Mouse (Mus musculus) cerebellum, adult 8-10 months (tissue): Measurements from ENCODE around the gene Ubl4b.
A peak's percentile ranks its signal among the peaks of the same experiment; 100 is the strongest.

Source experiments
- DNase-seq: peaks from one replicate; pipeline ENCODE4 v3.0.0; 2022

Gene Ubl4b

GRCm38 (mm10) chr3:107565331-107565730 lies 10.5 kb upstream of the Ubl4b start:
- DNase-seq, result no peak

DNA sequence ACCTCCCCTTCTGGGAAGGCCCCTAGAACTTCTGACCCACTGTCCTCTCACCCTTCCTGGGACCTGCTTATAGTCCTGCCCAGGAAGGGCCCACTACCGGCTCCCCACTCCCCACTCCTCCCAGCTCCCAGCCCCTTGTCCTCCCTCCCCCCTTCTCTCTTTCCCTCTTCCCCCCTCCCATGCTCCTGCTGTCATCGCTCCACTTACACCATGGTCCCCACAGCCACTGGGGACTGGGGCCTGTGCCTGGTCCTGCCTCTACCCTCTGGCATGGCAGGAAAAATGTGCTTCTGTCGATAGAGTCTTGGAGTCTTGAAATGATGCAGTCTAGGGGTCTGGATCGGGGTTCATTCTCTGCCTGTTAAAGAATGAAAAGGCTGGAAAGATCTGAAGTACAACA lies 9.0 kb upstream of the Ubl4b start:
- DNase-seq, result no peak

DNA sequence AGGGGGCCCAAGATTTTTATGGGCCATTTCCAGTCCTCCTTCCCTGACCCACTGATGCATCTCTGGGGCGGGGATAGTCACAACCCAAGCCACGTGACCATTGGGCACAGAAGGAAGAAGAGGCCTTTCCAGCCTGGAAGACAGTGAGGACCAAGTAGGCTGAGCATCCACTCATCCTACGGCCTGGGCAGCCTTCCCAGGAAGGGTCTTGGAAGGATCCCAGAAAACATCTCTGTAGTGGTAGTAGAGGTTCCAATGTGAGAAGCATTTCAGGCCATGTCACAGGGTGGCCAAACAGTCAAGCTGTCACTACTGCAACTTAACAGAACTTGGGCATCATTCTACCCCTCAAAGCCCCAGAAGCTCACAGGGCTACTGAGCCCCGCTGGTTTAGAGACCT lies 7.7 kb upstream of the Ubl4b start:
- DNase-seq, result no peak

DNA sequence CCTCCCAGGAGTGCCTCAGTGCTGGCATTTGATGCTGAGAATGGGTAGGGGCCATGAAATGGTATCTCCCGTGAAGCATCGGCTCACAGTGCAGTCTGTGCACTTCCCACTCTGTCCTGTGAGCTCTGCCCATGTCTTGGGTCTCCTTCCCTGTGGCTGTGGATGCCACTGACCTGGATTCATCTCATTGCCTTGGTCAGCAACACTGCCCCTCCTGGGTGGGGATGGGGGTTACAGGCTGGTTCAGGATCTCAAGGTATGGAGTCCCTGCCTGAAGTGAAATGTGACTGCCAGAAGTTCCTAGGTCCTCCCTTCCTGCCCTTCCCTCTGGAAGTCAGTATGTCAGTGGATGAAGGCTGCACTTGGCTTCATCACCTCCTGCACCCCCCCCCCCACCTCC lies 7.2 kb upstream of the Ubl4b start:
- no peak for DNase-seq

DNA sequence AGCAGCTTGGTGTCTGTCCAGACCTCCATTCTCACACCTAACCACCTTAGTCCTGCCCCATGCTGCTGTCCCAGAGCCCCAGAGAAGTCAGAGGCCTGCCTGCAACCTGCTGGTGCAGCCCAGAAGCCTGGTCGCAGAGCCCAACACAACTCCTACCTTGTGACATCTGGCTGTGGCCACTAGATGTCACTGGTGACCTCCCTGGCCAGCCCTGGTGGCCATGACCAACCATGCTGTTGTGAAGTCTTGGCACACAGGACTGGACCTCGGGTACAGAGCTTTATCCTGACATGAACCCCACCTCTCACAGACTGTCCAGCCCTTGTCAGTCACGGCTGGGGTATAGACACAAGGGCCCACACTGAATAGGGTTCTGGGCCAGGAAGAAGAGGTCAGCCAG lies 4.3 kb upstream of the Ubl4b start:
- peak; percentile 71 for DNase-seq

DNA sequence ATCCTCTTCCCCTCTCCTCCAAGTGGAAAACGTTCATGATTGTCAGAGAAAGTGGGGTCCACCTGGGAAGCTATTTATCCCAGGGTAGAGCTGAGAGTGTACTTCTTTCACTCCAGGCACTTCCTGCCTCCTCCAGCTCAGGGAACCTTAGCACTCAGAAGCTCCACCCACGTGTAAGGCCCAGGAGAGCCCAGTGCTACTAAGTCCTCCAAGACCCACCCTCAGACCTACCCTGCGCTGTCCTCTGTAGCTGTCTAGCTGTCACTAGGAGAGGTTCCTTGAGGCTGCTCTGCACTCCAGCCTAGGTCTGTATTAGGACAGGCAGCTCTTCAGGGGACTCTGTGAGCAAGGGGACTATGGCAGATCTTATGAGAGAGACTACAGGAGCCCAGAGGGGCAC lies 3.9 kb upstream of the Ubl4b start:
- no peak for DNase-seq

DNA sequence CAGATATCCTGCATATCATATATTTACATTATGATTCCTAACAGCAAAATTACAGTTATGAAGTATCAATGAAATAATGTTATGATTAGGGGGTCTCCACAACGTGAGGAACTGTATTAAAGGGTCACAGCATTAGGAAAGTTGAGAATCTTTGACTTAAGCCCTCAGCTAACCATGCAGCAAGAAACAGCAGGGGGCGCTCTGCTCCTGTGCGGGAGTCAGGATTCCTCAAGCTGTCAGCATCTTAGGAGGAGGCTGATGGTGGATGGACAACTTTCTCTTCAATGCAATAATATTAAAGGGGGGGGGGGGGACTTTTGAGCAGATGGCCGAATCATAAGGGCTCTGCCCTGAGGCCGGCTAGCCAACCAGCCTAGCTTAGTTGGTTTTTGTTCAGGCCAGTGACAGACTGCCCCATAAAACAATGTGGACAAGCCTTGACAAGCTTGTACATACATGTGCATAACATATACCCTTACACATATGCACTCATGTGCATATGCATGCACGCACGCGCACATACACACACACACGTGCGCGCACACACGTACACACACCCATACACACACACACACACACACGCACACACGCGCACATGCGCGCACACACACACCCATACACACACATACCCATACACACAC lies 4.3 kb downstream of the Ubl4b start:
- peak; percentile 74 for DNase-seq

GRCm38 (mm10) chr3:107546956-107547355 lies 7.9 kb downstream of the Ubl4b start:
- DNase-seq, result peak; percentile 77

DNA sequence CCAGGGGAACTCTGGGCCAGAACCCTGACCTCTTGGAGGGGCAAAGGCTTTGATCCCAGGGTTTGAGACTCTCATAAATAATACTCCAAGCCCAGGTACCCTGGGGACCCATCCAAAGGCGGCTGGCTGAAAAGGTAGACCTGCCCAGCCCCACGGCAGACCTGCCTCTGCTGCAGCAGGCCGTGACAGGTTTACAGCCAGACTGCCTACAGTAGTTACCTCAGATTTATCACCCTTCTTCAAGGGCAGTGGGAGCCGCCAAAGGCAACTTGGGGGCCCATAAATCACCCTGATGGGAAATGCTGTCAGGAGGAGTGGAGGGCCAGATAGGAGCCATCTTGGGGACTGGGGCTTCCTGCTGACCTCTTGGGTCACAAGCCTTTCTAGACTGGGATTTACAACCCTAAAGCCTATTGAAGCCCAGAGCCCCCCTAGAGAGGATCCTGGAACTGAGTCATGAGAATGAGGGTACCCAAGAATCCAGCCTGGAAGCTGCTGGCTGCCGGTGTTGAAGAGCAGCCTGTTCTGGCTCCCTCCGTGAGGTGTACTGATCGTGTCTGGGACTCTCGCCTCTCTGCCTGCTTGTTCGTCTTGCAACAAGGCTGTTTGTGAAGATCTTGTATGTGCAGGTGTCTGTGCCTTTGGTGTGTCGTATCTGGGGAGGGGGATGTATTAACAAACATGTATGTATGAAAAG lies 9.0 kb downstream of the Ubl4b start:
- DNase-seq, result no peak

DNA sequence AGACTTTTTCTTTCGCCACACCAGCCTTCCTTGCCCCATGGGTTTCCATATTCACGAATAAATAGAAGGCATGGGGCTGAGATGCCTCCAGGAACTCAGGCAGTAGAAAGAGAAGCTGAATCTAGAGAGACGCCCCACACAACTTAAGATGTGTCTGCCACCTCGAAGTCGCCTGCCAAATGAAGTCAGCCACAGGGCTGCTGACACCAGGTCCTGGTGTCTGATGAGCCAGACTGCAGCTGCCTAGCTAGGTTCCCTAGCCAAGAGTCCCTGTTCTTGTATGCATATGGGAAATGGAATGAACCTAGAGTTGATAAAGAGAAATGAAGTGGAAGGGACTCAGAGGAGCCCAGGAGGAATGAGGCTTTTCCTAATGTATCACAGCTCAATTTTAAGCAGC lies 9.6 kb downstream of the Ubl4b start:
- DNase-seq, result no peak

DNA sequence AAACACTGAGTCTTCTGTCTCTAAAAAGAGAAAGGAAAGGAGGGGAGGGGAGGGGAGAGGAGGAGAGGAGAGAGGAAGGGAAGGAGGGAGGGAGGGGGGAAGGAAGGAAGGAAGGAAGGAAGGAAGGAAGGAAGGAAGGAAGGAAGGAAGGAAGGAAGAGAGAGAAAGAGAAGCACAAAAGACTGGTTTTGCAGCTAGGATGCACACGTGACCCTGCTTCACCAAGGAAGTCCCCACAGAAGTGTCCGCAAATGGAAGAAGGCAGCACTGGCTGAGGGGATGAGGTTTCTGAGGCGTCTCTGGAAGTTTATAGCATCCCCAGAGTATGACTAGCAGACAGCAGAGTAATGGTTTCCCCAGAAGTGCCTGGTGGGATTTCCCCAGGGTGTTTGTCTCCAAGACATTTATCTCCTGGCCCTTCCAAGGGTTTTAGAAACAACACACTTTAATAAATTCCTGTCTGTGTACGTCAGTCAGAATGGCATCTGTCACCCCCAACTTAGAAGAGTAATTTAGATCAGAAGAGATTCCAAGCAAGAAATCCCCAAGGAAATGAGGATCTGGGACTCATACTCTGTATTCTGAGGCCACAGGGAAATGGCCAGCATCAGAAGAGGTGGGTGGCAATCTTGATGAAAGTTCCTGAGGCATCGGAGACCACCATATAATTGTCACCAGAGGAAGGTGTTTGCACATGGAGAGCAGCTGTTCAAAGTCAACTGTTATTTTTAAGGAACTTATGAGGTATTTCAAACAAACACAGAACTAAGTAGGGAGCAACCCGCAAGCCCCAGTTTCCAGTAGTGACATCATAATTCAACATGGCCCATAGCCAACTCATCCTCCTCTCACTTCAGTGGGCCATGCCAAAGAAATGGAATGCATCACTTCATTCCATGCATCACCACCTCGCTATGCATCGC lies 11.5 kb downstream of the Ubl4b start:
- no peak for DNase-seq

GRCm38 (mm10) chr3:107542584-107542983 lies 12.3 kb downstream of the Ubl4b start:
- DNase-seq, result no peak

DNA sequence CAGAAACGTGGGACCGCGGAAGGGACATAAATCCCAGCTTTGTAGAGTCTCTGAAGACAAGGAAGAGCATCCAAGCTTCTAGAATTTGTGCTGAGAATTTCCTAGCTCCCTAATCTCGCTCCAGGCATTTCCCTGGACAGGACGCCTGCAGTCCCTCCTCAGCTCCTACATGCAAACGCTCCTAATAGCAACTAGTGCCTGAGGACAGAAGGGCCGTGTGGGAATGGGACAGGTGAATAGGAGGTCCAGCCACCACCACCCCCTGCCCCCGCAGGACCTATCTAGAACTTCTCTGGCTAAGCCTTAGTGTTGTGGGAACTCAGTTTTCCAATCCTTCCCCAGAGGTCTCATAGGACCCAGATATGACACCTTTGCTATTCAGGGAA lies 17.4 kb downstream of the Ubl4b start:
- DNase-seq, result no peak

DNA sequence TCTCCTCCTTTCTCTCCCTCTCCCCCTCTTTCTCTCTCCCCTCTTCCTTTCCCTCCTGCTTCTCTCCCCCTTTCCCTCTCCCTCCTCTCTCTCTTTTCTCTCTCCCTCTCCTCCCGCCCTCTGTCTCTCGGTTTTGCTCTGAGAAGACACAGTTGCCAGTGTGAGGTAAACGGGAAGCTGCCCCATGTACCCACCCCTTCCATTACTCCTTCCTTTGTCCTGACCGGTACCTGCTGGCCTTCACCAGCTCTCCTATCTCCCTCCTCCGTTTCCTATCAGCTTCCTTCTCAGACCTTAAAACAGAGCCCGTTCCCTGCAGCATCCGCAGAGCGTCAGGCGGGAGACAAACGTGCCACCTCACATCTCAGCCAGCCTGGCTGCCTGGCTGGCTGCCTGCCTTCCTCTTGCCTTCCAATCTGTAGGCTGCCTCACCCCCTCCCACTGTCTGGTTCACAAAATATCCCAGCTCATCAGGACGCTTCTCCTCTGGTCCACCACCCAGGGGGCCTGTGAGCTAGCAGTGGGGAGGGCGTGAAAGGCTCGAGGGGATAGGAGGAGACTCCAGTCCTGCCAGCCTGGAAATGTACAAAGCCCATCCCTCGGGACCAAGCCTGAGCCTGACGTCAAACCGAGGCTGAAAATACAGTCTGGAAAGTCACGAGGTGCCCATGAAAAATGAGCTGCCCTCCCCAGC lies 17.9 kb downstream of the Ubl4b start:
- DNase-seq, result peak; percentile 79

DNA sequence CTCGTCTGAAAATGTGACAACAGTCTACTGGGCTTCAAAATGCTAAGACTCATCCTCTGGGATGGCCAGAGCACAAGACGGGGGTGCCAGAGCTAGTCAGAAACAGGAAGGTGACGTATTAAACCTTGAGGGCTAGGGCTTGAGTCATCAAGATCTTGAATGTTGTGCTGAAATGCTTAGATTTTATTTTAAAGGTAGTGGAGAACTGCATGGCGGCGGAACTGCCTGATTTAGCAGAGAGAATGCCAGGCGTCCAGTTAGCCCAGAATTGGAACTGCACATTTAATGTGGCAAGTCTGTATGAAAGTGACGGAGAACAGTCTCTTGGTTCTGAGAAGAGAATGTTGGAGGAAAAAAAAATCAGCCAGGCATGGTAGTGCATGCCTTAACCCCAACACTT lies 19.9 kb downstream of the Ubl4b start:
- DNase-seq, result no peak

DNA sequence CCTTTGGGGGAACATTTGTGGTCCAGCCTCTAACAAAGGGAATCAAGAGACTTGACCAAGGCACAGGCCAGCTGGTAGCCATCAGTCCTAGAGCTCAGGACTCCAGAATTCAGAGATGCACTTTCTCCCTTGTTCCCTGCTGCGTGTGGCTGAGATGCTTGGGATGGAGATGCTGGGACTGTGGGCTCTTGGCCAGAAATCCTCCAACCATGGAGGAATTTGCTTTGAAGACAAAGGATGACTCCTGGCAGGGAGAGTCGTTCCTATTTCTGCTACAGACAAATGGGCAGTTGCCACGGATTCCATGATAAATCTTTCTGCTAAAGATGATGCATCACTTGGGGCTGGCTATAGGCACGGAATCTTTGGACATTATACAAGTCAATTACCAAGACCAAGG lies 21.3 kb downstream of the Ubl4b start:
- peak; percentile 48 for DNase-seq

GRCm38 (mm10) chr3:107530581-107530980 lies 24.3 kb downstream of the Ubl4b start:
- no peak for DNase-seq

DNA sequence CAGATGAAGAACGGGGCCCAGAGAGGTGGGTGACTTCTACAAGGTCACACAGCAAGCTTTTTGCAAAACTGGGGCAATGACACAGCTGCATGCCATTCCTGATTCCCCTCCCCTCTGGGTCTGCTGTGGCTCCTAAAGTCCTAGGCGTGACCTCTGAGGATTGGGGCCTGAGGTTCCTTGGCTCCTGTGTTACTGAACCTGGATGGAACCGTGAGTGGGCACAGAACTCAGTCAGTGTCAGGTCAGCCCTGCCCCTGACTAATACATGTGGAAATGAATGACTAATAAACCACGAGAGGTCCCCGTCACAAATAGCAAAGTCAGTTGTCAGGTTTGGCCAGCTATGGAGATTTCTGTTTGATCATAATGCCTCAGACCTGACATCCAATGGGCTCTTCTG lies 25.7 kb downstream of the Ubl4b start:
- no peak for DNase-seq

DNA sequence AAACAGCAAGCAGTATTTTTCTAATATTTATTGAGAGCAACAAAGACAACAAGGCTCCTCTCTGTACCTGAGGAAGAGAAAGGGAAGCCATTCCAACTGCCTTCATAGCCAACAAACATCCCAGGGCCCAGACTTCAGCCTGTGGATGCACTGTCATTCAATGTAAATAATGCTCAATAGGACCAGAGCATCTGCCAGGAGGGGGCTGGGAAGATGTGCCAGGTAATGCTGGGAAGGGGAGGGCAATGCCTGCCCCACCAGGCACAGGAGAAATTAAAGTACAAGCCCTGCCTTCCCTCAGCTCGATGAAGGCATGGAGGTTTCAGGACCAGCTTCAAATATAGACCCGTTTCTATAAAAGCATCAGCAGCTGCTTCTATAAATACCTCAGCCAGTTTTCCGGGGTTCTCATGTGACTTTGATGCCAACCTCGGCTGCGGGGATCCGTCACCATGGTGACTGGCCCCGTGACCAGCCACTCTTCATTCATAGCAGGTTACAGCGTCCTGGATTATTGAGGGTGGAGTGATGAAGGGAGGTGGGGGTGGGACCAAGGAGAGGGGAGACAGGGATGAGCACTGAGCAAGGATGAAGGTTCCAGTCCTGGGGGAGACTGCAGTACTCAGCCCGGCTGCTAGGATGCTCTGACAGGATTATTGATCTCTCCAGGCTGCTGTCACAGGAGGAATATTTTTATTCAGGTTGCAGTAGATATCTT lies 26.3 kb downstream of the Ubl4b start:
- DNase-seq, result peak; percentile 63

DNA sequence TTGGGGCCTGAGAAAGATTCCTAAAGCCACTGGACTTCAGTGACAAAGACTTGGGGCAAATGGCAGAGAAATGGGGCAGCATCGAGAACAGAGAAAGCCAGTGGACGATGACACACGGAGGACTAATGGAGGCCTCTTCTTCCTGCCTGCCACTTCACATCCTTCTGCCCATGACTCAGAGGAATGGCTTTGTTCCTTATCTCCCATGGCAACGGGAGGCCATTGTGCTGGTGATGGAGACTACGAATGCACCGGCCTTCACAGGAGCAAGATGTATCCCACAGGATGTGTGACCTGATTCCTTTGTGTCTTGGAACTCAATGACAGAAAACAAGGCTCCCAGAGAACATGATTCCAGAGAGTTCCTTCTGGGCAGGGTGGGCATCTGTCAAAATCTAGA lies 30.3 kb downstream of the Ubl4b start:
- no peak for DNase-seq

- no peak for DNase-seq
Observed at GRCm38 (mm10) chr3:107520931-107521330, 33.9 kb downstream of the Ubl4b start.

GRCm38 (mm10) chr3:107517631-107518108 lies 37.2 kb downstream of the Ubl4b start, which contains the start of gene Slc6a17:
Gene Slc6a17 (minus strand): TSS chr3:107518018.
- peak; percentile 88 for DNase-seq
